Comparison of ENCODE assay signal across 8 mouse cellular contexts in the genomic region with DNA sequence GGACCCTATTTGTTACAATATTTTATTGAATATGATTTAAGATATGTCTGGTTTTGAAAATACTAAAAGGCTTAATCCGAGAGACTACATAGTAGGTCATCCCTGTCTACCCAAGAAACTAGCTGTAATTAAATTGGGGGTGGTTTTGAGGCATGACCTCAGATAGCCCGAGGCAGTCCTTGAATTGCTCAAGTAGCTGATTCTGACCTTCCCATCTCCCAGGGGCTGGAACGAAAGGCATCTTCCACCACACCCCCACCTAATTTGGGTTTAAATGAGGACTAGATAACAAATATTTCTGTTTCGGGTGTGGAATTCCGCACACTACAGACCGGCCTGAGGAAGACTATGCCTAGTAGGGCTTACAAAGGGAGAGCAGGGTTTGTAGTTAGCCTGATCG. TPM values are rescaled to one million over a fixed set of nuclear protein-coding genes. Genes with fewer than 3 reads are reported as not detected.
DNase-seq lines count a peak whose midpoint lies in the region; ATAC-seq and TF ChIP-seq lines count a peak whose summit lies in the region.

No protein-coding gene starts in this region.

- 57% methylated on average over 7 of the region's 7 CpGs for WGBS in lung, embryonic 16.5 days
- WGBS in embryonic facial prominence, embryonic 12.5 days, result 49% methylated on average over 7 of the region's 7 CpGs
- 59% methylated on average over 7 of the region's 7 CpGs for WGBS in intestine, postnatal 0 days

- peak overlapping the region; percentile 99 for H3K4me3 ChIP-seq in lung, embryonic 16.5 days (ENCODE audit: low read length)
- peak overlapping the region; percentile 96 for H3K4me3 ChIP-seq in embryonic facial prominence, embryonic 12.5 days
- H3K4me3 ChIP-seq in intestine, postnatal 0 days (ENCODE audit: low read depth, low read length), result peak overlapping the region; percentile 96; the same call in 1 of the 2 replicates

- no peak for TF ChIP-seq CTCF in intestine, postnatal 0 days (IDR thresholded peaks at IDR 0.05; ENCODE audit: low read depth)

- no peak for ATAC-seq in lung, embryonic 16.5 days (ENCODE audit: low read depth)
- ATAC-seq in embryonic facial prominence, embryonic 12.5 days (ENCODE audit: insufficient number of reproducible peaks, insufficient read depth, low FRiP score, low TSS enrichment), result no peak
- ATAC-seq in intestine, postnatal 0 days, result no peak

- H3K4me2 ChIP-seq in lung, embryonic 16.5 days (ENCODE audit: low read depth, low read length), result peak overlapping the region; percentile 82
- peak overlapping the region; percentile 70 for H3K4me2 ChIP-seq in embryonic facial prominence, embryonic 12.5 days (replicated peaks)
- H3K4me2 ChIP-seq in intestine, postnatal 0 days (replicated peaks; ENCODE audit: low read depth), result peak overlapping the region; percentile 80

- H3K36me3 ChIP-seq in lung, embryonic 16.5 days (ENCODE audit: control insufficient read depth, insufficient read depth, low read length), result no peaks in the 10 kb centered on the region
- H3K36me3 ChIP-seq in embryonic facial prominence, embryonic 12.5 days, result no peaks in the 10 kb centered on the region
- H3K36me3 ChIP-seq in intestine, postnatal 0 days (ENCODE audit: control insufficient read depth, insufficient read depth), result no peaks in the 10 kb centered on the region

- H3K4me1 ChIP-seq in lung, embryonic 16.5 days (replicated peaks; ENCODE audit: control insufficient read depth, insufficient read depth, low read length), result peaks cover 21% of the 10 kb centered on the region
- peaks cover 23% of the 10 kb centered on the region for H3K4me1 ChIP-seq in embryonic facial prominence, embryonic 12.5 days
- 0 out of 2 replicates have a peak, but pooled peaks cover 3% of the 10 kb centered on the region for H3K4me1 ChIP-seq in intestine, postnatal 0 days (replicated peaks; ENCODE audit: control insufficient read depth, insufficient read depth, low read length)

- no peak overlapping the region for H3K27ac ChIP-seq in lung, embryonic 16.5 days (ENCODE audit: low read length)
- H3K27ac ChIP-seq in embryonic facial prominence, embryonic 12.5 days, result no peak overlapping the region
- H3K27ac ChIP-seq in intestine, postnatal 0 days (ENCODE audit: low read depth, low read length), result peak overlapping the region; percentile 100; the same call in 1 of the 2 replicates

- DNase-seq in lung, postnatal 14 days, result no peak
- DNase-seq in skeletal muscle tissue, adult 2 months (ENCODE audit: low read depth, low spot score), result peak; percentile 13
- DNase-seq in ovary, postnatal 10 days (ENCODE audit: low spot score), result no peak
- DNase-seq in cerebellum, adult 9-11 months, result no peak
- DNase-seq in layer of hippocampus, adult 9-10 months (ENCODE audit: low spot score), result no peak

- H3K9me3 ChIP-seq in lung, embryonic 16.5 days (ENCODE audit: control insufficient read depth, low read length), result no peaks in the 10 kb centered on the region
- no peaks in the 10 kb centered on the region for H3K9me3 ChIP-seq in embryonic facial prominence, embryonic 12.5 days
- H3K9me3 ChIP-seq in intestine, postnatal 0 days (ENCODE audit: control insufficient read depth), result no peaks in the 10 kb centered on the region

- peak overlapping the region; percentile 92 for H3K9ac ChIP-seq in lung, embryonic 16.5 days (ENCODE audit: low read length)
- peak overlapping the region; percentile 99; the same call in 1 of the 2 replicates for H3K9ac ChIP-seq in embryonic facial prominence, embryonic 12.5 days
- H3K9ac ChIP-seq in intestine, postnatal 0 days (ENCODE audit: low read depth, low read length), result 0 out of 2 replicates have a peak overlapping the region, but pooled peaks have one; percentile 99

- no peaks in the 10 kb centered on the region for H3K27me3 ChIP-seq in lung, embryonic 16.5 days (ENCODE audit: control insufficient read depth, insufficient read depth, low read depth, low read length)
- no peaks in the 10 kb centered on the region for H3K27me3 ChIP-seq in embryonic facial prominence, embryonic 12.5 days
- H3K27me3 ChIP-seq in intestine, postnatal 0 days (replicated peaks; ENCODE audit: control insufficient read depth, insufficient read depth, low read length), result no peaks in the 10 kb centered on the region

RNA-seq across cellular contexts. Expression of gene Kcmf1, which starts 1.2 kb away (rescaled TPM):
- 26.6 and 30.6 TPM in 2 replicates for polyA plus RNA-seq in lung, embryonic 16.5 days (2015; fragmentation: Nextera tagmentation; extraction: Ambion mirVana)
- polyA plus RNA-seq in embryonic facial prominence, embryonic 12.5 days (2016; fragmentation: Nextera tagmentation; extraction: Ambion mirVana), result 48.0 and 57.3 TPM in 2 replicates
- 43.4 and 45.2 TPM in 2 replicates for polyA plus RNA-seq in intestine, postnatal 0 days (2015; fragmentation: Nextera tagmentation; extraction: Ambion mirVana)

RNA-seq across cellular contexts. Expression of gene Tmsb10, which starts 57.6 kb away (rescaled TPM):
- polyA plus RNA-seq in lung, embryonic 16.5 days (2015; fragmentation: Nextera tagmentation; extraction: Ambion mirVana), result 2,242 and 2,568 TPM in 2 replicates
- polyA plus RNA-seq in embryonic facial prominence, embryonic 12.5 days (2016; fragmentation: Nextera tagmentation; extraction: Ambion mirVana), result 3,988 and 4,068 TPM in 2 replicates
- polyA plus RNA-seq in intestine, postnatal 0 days (2015; fragmentation: Nextera tagmentation; extraction: Ambion mirVana), result 3,149 and 3,323 TPM in 2 replicates
